Mouse (Mus musculus) layer of hippocampus, adult 18-20 months (tissue): Measurements from ENCODE around the gene Shtn1. TPM values are rescaled to one million over a fixed set of nuclear protein-coding genes. Genes with fewer than 3 reads are reported as not detected.
A peak's percentile ranks its signal among the peaks of the same experiment; 100 is the strongest.

Experiments
- DNase-seq, 2 experiments: peaks; one replicate each; pipeline ENCODE4 v3.0.0; 2022; ENCODE audit warnings: low spot score in 2 of 2
- total RNA-seq, 2 experiments: library from RNA; stranded (reverse); gene quantifications; 2 replicates each; pipeline ENCODE4 v1.2.3; 2021

Gene Shtn1
- total RNA-seq, 2 experiments from 2014 or later, result 20.2 to 22.9 TPM

GRCm38 (mm10) chr19:58975216-58975863 is 100.6 kb downstream of the Shtn1 start:
- peak in 1 of 2 experiments; percentile 63 for DNase-seq

- DNase-seq, result no peak
Observed at GRCm38 (mm10) chr19:58974126-58974525, 101.8 kb downstream of the Shtn1 start.

GRCm38 (mm10) chr19:58970826-58971225 is 105.1 kb downstream of the Shtn1 start:
- DNase-seq, result no peak

GRCm38 (mm10) chr19:58968731-58969506 is 107.0 kb downstream of the Shtn1 start:
- DNase-seq, result no peak

DNA sequence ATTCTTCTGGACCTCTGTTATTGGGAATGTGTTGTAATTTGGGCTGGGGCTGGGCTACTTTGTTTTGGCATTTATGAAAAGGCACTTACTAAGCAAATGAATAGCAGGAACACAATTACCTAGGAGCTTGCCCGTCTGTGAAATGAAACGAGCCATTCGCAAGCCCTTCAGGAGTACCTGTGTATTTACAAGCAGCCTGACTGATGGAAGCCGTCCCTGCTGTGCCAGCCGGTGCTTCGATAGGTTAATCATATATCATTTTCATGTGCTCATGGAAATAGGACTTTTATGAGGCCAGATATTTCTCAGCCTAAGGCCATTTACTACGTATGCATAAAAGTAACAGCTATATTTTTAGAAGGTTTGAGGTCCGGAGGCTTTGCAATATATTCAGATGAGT is 112.9 kb downstream of the Shtn1 start:
- DNase-seq, result no peak

DNA sequence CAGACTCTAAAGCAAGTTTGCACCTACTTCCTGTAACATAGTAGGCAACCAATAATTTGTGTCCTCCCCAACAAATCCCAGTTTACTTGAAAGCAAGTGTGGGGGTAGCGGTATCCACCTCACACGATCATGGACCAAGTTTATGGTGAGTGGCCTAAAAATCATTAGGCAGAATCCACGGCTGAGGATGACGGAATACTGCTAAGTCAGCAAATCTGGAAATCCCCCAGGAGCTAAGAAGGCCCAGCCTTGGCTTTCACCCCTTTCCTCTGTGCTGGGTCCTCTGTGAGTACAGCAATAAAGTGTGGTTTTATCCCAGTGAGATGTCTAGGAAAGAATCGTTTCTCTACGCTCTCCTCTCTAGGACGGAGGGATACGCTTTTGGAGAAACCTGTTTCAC is 121.1 kb downstream of the Shtn1 start:
- DNase-seq, result no peak

DNA sequence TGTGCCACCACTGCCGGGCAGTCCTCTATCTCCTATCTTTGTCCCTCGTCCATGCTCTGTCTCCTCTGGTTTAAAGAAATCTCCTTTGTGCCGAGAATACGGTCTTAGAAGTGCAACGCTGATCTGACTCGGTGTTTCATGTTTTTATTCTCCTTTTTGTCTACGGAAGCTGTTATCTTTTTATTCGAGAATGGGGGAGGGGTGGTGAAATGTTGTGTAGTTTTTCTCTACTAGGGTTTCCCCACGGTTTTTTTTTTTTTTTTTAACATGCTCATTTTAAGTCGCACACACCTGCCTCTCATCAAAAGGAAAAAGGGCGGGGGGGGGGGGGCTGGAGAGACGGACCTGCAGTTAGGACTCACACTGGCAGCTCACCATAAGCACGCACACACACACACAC is 123.7 kb downstream of the Shtn1 start:
- DNase-seq, result no peak

DNA sequence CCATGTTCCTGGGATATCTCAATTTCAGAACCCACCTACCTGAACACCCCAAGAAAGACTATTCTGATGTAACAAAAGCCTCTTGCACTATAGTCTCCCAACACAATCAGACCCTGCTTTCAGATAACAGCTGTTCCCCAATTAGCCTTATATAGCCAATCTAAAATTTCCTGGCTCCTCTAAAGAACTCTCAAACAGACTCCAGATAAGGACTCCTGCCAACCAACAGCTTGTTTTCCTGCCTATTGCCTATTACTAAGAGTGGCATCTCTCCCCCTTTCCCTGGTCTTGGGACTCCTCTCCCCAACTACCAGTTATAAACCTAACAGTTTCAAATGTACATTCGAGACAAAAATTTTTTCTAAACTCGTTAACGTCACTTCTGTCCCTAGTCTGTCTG is 124.4 kb downstream of the Shtn1 start:
- no peak for DNase-seq

DNA sequence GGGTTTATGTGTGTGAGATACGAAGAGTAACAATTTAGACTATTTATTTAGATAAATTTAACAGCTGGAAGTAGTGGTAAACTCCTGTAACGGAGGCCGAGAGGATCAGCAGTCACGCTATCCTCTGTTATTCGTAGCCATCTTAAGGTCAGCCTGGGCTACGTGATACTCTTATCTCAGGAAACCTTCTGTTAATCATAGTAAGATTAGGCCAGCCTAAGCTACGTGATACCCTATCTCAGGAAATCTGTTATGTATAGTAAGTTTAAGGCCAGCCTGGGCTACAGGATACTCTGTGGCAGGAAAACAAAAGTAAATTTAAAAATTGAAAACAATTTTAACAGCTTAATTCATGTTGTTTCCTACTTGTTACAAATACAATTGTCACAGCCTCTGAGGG is 129.9 kb downstream of the Shtn1 start:
- no peak for DNase-seq

DNA sequence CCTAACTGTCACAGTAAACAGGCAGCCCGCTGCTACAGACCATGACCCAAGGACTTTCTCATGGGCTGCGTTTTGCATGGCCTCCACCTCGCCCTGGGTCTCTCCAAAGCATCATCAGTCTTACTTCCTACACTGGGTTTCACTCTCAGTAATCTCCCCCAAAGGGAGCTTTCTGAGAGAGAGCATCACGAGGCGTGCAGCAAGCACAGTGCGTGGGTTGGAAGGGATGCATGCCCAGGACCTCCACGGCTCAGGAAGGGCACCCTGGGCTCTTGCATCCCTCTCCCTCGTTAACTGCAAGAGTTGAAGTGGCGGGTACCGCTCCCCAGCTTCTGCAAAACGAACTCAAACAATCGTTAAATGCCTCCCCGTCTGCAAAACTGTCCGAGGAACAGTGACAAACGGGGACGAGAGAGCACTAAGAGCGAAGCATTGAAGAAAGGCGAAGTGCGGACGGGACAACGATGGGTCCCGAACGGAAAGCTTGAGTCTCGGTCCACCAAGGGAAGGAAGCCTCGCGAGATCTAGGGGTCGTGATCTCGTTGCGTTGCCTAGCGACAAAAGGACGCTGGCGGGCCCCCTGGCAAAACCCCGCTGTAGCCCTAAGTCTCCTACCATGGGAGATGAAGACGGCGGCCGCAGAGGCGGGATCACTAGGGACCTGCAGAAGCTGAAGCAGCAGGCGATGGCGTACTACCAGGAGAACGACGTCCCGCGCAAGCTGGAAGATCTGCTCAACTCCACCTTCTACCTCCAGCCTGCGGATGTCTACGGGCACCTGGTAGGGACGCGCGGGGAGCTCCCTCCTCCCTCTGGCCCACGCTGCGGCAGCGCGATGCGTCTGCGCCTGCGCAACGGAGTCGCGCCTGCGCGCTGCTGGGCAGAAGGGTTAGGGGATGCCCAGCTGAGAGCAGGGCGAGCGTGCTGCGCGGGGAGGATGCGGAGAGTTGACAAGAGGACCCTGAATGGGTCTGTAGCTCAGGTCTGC is 132.8 kb downstream of the Shtn1 start, which contains the start of the genes Eno4 and Hspa12a:
Gene Eno4 (plus strand): TSS at position 585 of the 988 bp plus-strand sequence.
Gene Hspa12a (minus strand): TSS at position 814 of the 988 bp plus-strand sequence.
- peak; percentile 94 to 95 for DNase-seq

- no peak for DNase-seq
Observed at GRCm38 (mm10) chr19:58933062-58933461, 142.8 kb downstream of the Shtn1 start.

DNA sequence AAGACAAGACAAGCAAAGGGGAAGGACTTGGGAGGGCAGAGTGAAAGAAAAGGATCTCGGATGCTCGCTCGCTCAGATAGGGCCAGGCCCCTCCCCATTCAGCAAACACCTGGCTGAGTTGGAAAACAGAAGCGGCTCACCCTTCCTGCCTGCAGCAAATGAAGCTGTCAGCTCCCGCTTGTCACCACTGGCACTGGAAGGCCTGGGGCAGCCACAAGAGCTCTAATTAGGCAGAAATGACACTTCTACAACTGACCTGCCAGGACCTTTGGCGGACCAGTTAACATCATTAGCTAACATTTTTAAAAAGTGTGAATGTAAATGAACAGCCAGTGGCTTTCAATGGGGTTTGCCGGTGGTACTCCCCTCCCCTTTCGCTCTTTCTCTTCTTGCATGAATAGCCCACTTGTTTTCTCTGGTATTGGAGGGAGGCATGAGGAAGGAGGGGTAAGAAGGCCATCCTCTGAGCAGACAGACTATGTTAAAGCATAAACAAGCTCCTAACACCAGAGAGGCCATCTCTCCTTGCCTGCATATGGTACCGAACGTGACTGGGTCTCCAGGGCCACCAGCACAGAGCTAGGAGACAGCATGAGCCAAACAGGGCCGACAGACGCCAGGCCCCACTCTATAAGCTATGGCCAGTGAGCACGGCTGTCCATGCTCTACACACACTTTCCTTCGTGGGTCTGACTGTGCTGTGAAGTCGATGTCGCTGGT is 144.7 kb downstream of the Shtn1 start:
- no peak for DNase-seq

Other genes with a start within 250 kb of the Shtn1 start
- gene Eno4, start 132.7 kb downstream of the Shtn1 start, total RNA-seq, result 1 to 10 TPM; 1.3 to 1.5 TPM
- 100 to 1,000 TPM; 238 to 250 TPM for gene Hspa12a, start 132.4 kb downstream of the Shtn1 start, total RNA-seq
- 1 to 10 TPM in 1 of 2 experiments, under 1 TPM in 1; 0.62 to 1.7 TPM for gene Vax1, start 94.0 kb upstream of the Shtn1 start, total RNA-seq
- gene Kcnk18, start 143.1 kb upstream of the Shtn1 start, total RNA-seq, result not detected
- gene Slc18a2, start 184.8 kb upstream of the Shtn1 start, total RNA-seq, result under 1 TPM; 0.86 to 0.92 TPM
- 100 to 1,000 TPM; 290 to 310 TPM for gene Rps12-ps3, start 246.2 kb upstream of the Shtn1 start, total RNA-seq